9 mouse cellular contexts compared by ENCODE assay signal in genomic region chr13:45907181-45907691, GRCm38 (mm10). TPM values are rescaled to one million over a fixed set of nuclear protein-coding genes. Genes with fewer than 3 reads are reported as not detected.
A peak's percentile ranks its signal among the peaks of the same experiment; 100 is the strongest.
DNase-seq lines count a peak whose midpoint lies in the region; ATAC-seq and TF ChIP-seq lines count a peak whose summit lies in the region.
"Had no signal": no experiment of that assay in that cellular context is flagged by ENCODE, and none has a peak within 500 bp of the region (broad histone marks: within the 10 kb centered on the region; RNA-seq: fewer than 3 reads in every experiment).

No protein-coding gene starts in this region.

- H3K36me3 ChIP-seq in intestine, embryonic 15.5 days: no peaks in the 10 kb centered on the region
- H3K36me3 ChIP-seq: limb, embryonic 15.5 days had no signal

- 0 out of 2 replicates have a peak, but pooled peaks cover 15% of the 10 kb centered on the region for H3K4me1 ChIP-seq in intestine, embryonic 15.5 days (replicated peaks)

- peak; percentile 70 for ATAC-seq in inflammation-experienced regulatory T-cells, adult 6 months
- no peak for ATAC-seq in intestine, embryonic 15.5 days

- no peak for TF ChIP-seq POLR2A in brain, embryonic 14.5 days (IDR thresholded peaks at IDR 0.05; ENCODE audit: borderline replicate concordance, extremely low read depth, insufficient read depth, insufficient read length, poor library complexity, severe bottlenecking)

- no peak overlapping the region for H3K9ac ChIP-seq in intestine, embryonic 15.5 days
- H3K9ac ChIP-seq: limb, embryonic 15.5 days had no signal

- no peaks in the 10 kb centered on the region for H3K9me3 ChIP-seq in intestine, embryonic 15.5 days
- H3K9me3 ChIP-seq: limb, embryonic 15.5 days had no signal

- no peak for TF ChIP-seq CTCF in brain, embryonic 14.5 days (IDR thresholded peaks at IDR 0.05; ENCODE audit: borderline replicate concordance, extremely low read depth, insufficient read depth, insufficient read length)

- H3K4me2 ChIP-seq in intestine, embryonic 15.5 days (replicated peaks): no peak overlapping the region
- H3K4me2 ChIP-seq: limb, embryonic 15.5 days had no signal

- no peaks in the 10 kb centered on the region for H3K27me3 ChIP-seq in intestine, embryonic 15.5 days (replicated peaks)
- H3K27me3 ChIP-seq: limb, embryonic 15.5 days had no signal

- peak; percentile 28 for DNase-seq in layer of hippocampus, adult 11-12 months (ENCODE audit: low spot score)
- no peak for DNase-seq in layer of hippocampus, adult 9-10 months (ENCODE audit: low spot score)
- peak; percentile 56 for DNase-seq in CD4-positive, CD25-positive, alpha-beta regulatory T cell, adult 2 months (ENCODE audit: low read depth, low spot score)
- peak; percentile 59 for DNase-seq in brain, embryonic 14.5 days (ENCODE audit: low read depth)
- DNase-seq in gastrocnemius, postnatal 4 days (ENCODE audit: low spot score in 2 of 2): no peak

- H3K27ac ChIP-seq in intestine, embryonic 15.5 days: no peak overlapping the region
- H3K27ac ChIP-seq: heart, adult 2 months; limb, embryonic 15.5 days had no signal

- no peak overlapping the region for H3K4me3 ChIP-seq in intestine, embryonic 15.5 days (replicated peaks)
- H3K4me3 ChIP-seq: heart, adult 2 months; limb, embryonic 15.5 days had no signal

- WGBS in intestine, embryonic 15.5 days: 40% methylated on average over 6 of the region's 6 CpGs

RNA-seq across cellular contexts. Expression of gene Atxn1, which starts 57.6 kb away (rescaled TPM):
- polyA plus RNA-seq in brain, embryonic 14.5 days (2012; rRNA removed): 9.2 and 11.0 TPM in 2 replicates
- 10 to 100 TPM; 35.9 to 51.1 (median 39.1) TPM for polyA plus RNA-seq in inflammation-experienced regulatory T-cells, adult 6 months (2017; shearing (Covaris generic))
- 5.7 and 6.1 TPM in 2 replicates for polyA plus RNA-seq in intestine, embryonic 15.5 days (2015; fragmentation: Nextera tagmentation; extraction: Ambion mirVana)
- total RNA-seq in gastrocnemius, postnatal 4 days (2021): 10 to 100 TPM; 24.8 to 29.0 TPM

Comparison
In these comparisons a context has a peak if more than half of its experiments do, and no peak if none do; other contexts are left out.
1. DNase-seq: peak in layer of hippocampus, adult 11-12 months (single experiment), CD4-positive, CD25-positive, alpha-beta regulatory T cell, adult 2 months (single experiment) and brain, embryonic 14.5 days (single experiment); none in layer of hippocampus, adult 9-10 months (single experiment) and gastrocnemius, postnatal 4 days (0 of 2).